Mouse (Mus musculus): ENCODE measurements around the gene Ppara.

DNA sequence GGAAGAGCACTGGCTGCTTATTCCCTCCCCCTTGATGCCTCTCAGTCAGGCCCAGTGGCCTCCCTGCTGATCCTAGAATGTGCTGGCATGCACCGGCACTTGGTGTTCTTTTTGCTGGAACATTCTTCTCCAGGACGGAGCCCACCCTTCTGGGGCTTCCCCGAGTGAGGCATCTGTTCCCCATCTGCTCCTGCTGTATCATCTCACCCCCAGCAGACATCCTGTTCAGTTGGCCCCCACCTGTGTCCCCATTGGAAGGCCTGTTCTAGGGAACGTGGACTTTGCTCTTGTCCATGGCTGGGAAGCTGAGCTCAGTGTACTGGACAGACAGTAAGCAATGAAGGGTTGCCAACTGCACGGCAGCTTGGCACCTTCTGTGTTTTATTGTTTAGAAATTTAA is 42.0 kb downstream of the Ppara start:
- no peak for TF ChIP-seq CTCF (IDR thresholded peaks at IDR 0.05; ENCODE audit: low read depth)
- no peak for TF ChIP-seq EP300 (IDR thresholded peaks at IDR 0.05; ENCODE audit: low read depth)

Measured in liver, embryonic 14.5 days (tissue).